Mouse (Mus musculus): ENCODE measurements around the gene Cyp2d40. TPM values are rescaled to one million over a fixed set of nuclear protein-coding genes. Genes with fewer than 3 reads are reported as not detected.

Cyp2d40 gene
- polyA plus RNA-seq (2015; fragmentation: Nextera tagmentation; extraction: Ambion mirVana): not detected in 2 replicates

- no peaks in the 10 kb centered on the region for H3K9me3 ChIP-seq
- 93% methylated on average over 9 of the region's 9 CpGs for WGBS
- no peaks in the 10 kb centered on the region for H3K4me1 ChIP-seq
- H3K27ac ChIP-seq: no peak within 1 kb of the TSS
- no peaks in the 10 kb centered on the region for H3K36me3 ChIP-seq
- no peak within 1 kb of the TSS for H3K4me2 ChIP-seq
- no peak within 1 kb of the TSS for H3K4me3 ChIP-seq
- H3K9ac ChIP-seq: no peak within 1 kb of the TSS
- no peak for ATAC-seq (ENCODE audit: insufficient number of reproducible peaks, low FRiP score, low TSS enrichment, low read depth)
- no peaks in the 10 kb centered on the region for H3K27me3 ChIP-seq
Measured at GRCm38 (mm10) chr15:82763631-82764420, at the start of gene Cyp2d40. Gene Cyp2d40 (minus strand): TSS chr15:82764183.

DNA sequence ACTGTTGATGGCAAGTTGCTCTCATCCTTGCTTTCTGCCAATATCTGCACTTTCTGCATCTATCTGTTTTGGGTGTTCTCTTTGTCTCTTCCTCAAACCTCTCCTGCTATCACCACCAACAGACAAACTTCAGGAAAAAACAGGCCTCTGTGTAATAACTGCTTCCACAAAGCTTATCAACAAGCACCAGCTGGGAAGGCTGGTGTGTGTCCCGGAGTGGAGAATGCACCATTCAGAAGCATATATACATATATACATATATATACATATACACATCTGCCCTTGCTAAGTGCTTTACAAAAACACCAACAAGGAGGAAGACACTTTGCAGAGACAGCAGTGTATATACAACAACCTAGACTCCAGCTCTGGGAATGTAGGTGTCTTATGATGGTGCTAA is 46.6 kb upstream of the Cyp2d40 start:
- WGBS: 97% methylated on average over 1 of the region's 1 CpGs
- no peak for ATAC-seq (ENCODE audit: insufficient number of reproducible peaks, low FRiP score, low TSS enrichment, low read depth)
- Histone ChIP-seq H3K27me3 (no peaks in the 10 kb centered on the region), H3K4me3 (no peak overlapping the region), H3K36me3 (peaks cover 42% of the 10 kb centered on the region), H3K9me3 (no peaks in the 10 kb centered on the region), H3K27ac (no peak overlapping the region), H3K4me1 (no peaks in the 10 kb centered on the region), H3K9ac (no peak overlapping the region), H3K4me2 (no peak overlapping the region)

DNA sequence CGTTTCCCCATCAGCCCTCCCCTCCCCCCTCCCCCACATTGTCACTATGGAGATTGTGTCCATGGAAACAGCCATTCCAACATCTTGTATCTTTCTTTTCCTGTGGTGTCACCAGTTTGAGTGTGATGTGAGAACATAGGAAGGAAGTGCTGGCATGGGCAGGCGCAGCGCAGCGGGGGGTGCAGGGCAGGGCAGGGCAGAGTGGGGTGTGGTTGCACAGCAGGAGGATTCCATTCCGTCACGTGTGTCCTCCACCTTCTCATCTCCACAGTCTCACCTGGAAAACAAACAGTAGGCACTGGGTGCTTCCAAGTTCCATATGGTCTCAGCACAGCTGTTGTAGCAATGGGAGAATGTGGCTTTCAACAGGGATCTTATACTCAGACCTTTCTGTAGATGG is 45.5 kb upstream of the Cyp2d40 start:
- Histone ChIP-seq H3K4me1 (no peaks in the 10 kb centered on the region), H3K36me3 (peaks cover 33% of the 10 kb centered on the region), H3K4me3 (no peak overlapping the region), H3K9me3 (no peaks in the 10 kb centered on the region), H3K9ac (no peak overlapping the region), H3K27ac (no peak overlapping the region), H3K27me3 (no peaks in the 10 kb centered on the region), H3K4me2 (no peak overlapping the region)
- WGBS: 75% methylated on average over 6 of the region's 6 CpGs
- no peak for ATAC-seq (ENCODE audit: insufficient number of reproducible peaks, low FRiP score, low TSS enrichment, low read depth)

GRCm38 (mm10) chr15:82806969-82807763 is 43.2 kb upstream of the Cyp2d40 start:
- ATAC-seq (ENCODE audit: insufficient number of reproducible peaks, low FRiP score, low TSS enrichment, low read depth): no peak
- Histone ChIP-seq H3K4me3 (no peak overlapping the region), H3K4me1 (no peaks in the 10 kb centered on the region), H3K4me2 (no peak overlapping the region), H3K9me3 (no peaks in the 10 kb centered on the region), H3K9ac (no peak overlapping the region), H3K36me3 (peaks cover 23% of the 10 kb centered on the region), H3K27me3 (no peaks in the 10 kb centered on the region), H3K27ac (no peak overlapping the region)
- 76% methylated on average over 5 of the region's 5 CpGs for WGBS

DNA sequence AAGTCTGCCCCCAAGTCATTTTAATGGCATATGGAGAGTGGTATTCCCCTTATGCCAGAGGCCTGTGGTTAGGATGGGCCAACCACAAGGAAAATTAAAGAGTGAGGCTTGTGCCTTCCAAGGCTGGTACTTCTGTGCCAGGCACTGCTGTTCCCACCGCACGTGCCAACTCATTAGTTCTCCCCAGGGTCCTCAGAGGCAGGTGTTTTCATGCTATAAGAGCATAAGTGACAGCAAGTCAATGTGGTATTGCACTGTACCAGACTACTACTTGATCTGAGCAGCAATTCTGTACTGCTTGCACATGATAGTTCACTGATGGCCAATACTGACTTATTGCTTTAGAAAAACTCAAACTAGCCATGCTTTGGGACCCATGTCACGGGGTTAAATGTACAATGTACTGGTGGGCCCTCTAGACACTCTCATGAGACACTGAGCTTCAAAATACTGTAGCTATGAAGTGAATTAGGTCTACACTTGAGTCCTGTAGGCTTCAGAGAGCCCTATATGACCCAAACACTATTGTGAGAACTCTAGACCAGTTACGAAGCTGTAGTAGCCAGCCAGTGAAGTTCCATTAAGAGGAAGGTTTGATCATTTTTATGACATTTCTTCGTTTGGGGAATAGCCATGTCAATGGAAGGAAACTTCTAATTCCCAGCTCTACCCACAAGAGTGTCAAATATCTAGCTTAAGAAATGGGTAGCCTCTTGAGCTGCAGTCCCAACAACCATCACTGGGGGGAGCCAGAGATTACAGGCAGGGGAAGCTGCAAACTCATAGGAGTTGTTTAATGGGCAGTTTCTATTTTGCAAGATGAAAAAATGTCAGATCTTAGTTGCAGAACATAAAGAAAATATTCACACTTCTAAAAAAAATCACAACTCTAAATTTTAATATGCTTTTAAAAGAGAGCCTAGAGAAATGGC is 41.0 kb upstream of the Cyp2d40 start:
- no peak for ATAC-seq (ENCODE audit: insufficient number of reproducible peaks, low FRiP score, low TSS enrichment, low read depth)
- Histone ChIP-seq H3K36me3 (peaks cover 7% of the 10 kb centered on the region; the same call in 1 of the 2 replicates), H3K4me1 (no peaks in the 10 kb centered on the region), H3K4me2 (no peak overlapping the region), H3K27ac (no peak overlapping the region), H3K4me3 (no peak overlapping the region), H3K9ac (no peak overlapping the region), H3K9me3 (no peaks in the 10 kb centered on the region), H3K27me3 (no peaks in the 10 kb centered on the region)
- 71% methylated on average over 5 of the region's 5 CpGs for WGBS

- 79% methylated on average over 3 of the region's 3 CpGs for WGBS
- Histone ChIP-seq H3K36me3 (no peaks in the 10 kb centered on the region), H3K4me1 (no peaks in the 10 kb centered on the region), H3K9me3 (no peaks in the 10 kb centered on the region), H3K4me2 (no peak overlapping the region), H3K27me3 (no peaks in the 10 kb centered on the region), H3K27ac (no peak overlapping the region), H3K9ac (no peak overlapping the region), H3K4me3 (no peak overlapping the region)
- ATAC-seq (ENCODE audit: insufficient number of reproducible peaks, low FRiP score, low TSS enrichment, low read depth): no peak
Measured at GRCm38 (mm10) chr15:82795936-82796440, 32.0 kb upstream of the Cyp2d40 start.

DNA sequence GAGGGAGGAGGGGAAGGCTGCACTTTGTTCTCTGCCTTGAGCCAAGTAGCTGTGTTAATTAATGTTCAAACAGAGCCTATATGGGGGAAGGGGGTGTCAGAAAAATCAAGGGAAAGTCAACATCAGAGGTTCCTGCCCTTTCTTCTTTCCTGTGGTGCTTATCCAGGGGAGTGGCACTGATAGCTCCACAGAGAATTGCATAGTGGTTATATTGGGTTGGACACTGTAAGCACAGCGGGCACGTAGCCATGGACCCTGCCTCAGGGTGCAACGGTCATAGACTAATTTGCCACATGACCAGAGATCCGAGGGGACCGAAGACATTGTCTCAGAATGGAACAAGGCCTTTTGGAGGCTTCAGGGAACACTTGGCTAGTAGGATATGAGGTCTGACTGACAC is 30.3 kb upstream of the Cyp2d40 start, which contains the start of gene Cyp2d26:
Cyp2d26 (minus strand) TSS at position 18 of the 400 bp plus-strand sequence.
- H3K4me1 ChIP-seq: no peaks in the 10 kb centered on the region
- H3K9me3 ChIP-seq: no peaks in the 10 kb centered on the region
- no peaks in the 10 kb centered on the region for H3K36me3 ChIP-seq
- no peak within 1 kb of the TSS for H3K9ac ChIP-seq
- no peak within 1 kb of the TSS for H3K4me2 ChIP-seq
- no peak within 1 kb of the TSS for H3K27ac ChIP-seq
- no peak for ATAC-seq (ENCODE audit: insufficient number of reproducible peaks, low FRiP score, low TSS enrichment, low read depth)
- WGBS: 81% methylated on average over 5 of the region's 5 CpGs
- H3K4me3 ChIP-seq: no peak within 1 kb of the TSS
- no peaks in the 10 kb centered on the region for H3K27me3 ChIP-seq

DNA sequence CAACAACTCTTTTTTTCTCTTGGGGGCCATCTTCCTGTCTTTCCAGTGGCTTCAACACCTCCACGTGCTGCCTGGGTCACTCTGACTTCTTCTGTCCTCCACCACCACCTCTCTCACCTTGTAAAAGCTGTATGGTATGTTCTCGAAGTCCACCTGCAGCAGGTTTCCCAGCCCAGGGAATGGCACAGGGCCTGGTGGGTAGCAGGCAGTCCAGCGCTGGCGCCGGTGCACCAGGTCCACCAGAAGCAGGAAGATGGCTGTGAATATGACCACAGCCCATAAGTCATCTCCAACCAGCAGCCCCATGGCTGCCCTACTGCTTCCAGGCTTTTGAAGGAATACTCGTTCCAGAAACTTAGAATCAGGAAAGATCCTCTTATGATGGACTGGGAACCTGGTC is 29.9 kb upstream of the Cyp2d40 start:
- Histone ChIP-seq H3K36me3 (no peaks in the 10 kb centered on the region), H3K4me1 (no peaks in the 10 kb centered on the region), H3K9me3 (no peaks in the 10 kb centered on the region), H3K9ac (no peak overlapping the region), H3K4me3 (no peak overlapping the region), H3K4me2 (no peak overlapping the region), H3K27ac (no peak overlapping the region), H3K27me3 (no peaks in the 10 kb centered on the region)
- WGBS: 82% methylated on average over 6 of the region's 6 CpGs
- ATAC-seq (ENCODE audit: insufficient number of reproducible peaks, low FRiP score, low TSS enrichment, low read depth): no peak

DNA sequence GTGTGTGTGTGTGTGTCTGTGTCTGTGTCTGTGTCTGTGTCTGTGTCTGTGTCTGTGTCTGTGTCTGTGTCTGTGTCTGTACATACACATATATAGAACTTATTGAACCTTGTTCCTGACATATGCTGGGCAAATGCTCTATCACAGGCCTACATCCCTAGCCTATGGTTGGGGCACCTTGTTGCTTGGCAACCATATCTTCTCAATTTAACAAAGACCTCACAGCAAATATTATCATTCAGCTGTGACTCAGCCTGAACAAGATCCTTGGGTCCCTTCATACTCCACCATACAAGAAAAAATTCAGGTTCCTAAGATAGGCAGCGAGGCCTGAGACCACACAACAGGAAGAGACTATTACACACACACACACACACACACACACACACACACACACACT is 29.5 kb upstream of the Cyp2d40 start:
- 65% methylated on average over 1 of the region's 1 CpGs for WGBS
- Histone ChIP-seq H3K9me3 (no peaks in the 10 kb centered on the region), H3K27me3 (no peaks in the 10 kb centered on the region), H3K4me1 (no peaks in the 10 kb centered on the region), H3K27ac (no peak overlapping the region), H3K4me2 (no peak overlapping the region), H3K36me3 (no peaks in the 10 kb centered on the region), H3K9ac (no peak overlapping the region), H3K4me3 (no peak overlapping the region)
- ATAC-seq (ENCODE audit: insufficient number of reproducible peaks, low FRiP score, low TSS enrichment, low read depth): no peak

- no peak for ATAC-seq (ENCODE audit: insufficient number of reproducible peaks, low FRiP score, low TSS enrichment, low read depth)
- Histone ChIP-seq H3K9me3 (no peaks in the 10 kb centered on the region), H3K4me1 (no peaks in the 10 kb centered on the region), H3K9ac (no peak overlapping the region), H3K36me3 (no peaks in the 10 kb centered on the region), H3K4me2 (no peak overlapping the region), H3K27ac (no peak overlapping the region), H3K27me3 (no peaks in the 10 kb centered on the region), H3K4me3 (no peak overlapping the region)
- 91% methylated on average over 11 of the region's 11 CpGs for WGBS
Measured at GRCm38 (mm10) chr15:82792566-82792965, 28.6 kb upstream of the Cyp2d40 start.

DNA sequence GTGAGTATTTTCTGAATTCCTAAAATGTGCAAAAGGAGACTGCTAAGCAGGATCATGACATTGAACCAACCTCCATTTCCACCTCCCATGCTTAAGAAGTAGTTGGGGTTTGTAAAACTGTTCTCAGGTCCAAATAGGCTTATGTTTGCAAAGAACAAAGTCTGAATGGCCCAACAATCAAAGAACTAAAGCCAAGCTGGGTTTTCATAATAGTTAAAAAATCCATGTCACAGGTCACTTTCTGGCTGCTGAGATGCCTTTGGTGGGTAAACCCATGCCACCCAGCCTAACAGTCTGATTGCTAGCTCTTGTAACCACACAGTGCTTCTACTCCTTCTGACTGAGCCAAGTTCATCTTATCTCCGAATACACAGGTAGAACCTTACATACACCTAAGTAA is 20.6 kb upstream of the Cyp2d40 start:
- H3K4me2 ChIP-seq: no peak overlapping the region
- no peaks in the 10 kb centered on the region for H3K36me3 ChIP-seq
- ATAC-seq (ENCODE audit: insufficient number of reproducible peaks, low FRiP score, low TSS enrichment, low read depth): no peak
- H3K4me1 ChIP-seq: no peaks in the 10 kb centered on the region
- H3K9me3 ChIP-seq: no peaks in the 10 kb centered on the region
- H3K27me3 ChIP-seq: no peaks in the 10 kb centered on the region
- H3K4me3 ChIP-seq: no peak overlapping the region
- no peak overlapping the region for H3K27ac ChIP-seq
- H3K9ac ChIP-seq: no peak overlapping the region
- 81% methylated on average over 1 of the region's 1 CpGs for WGBS
